Mouse (Mus musculus) olfactory bulb, adult 2 months (tissue): Measurements from ENCODE around the gene Mccc1. TPM values are rescaled to one million over a fixed set of nuclear protein-coding genes. Genes with fewer than 3 reads are reported as not detected.

Source experiments
- H3K27ac ChIP-seq: fragments of 200-500 bp; 2 replicates; pipeline ENCODE4 v1.5.1; 2012; ENCODE audit warnings: low read depth, low read length; ENCODE audit not compliant: insufficient read depth
- H3K4me1 ChIP-seq: fragments of 200-500 bp; 2 replicates; pipeline ENCODE4 v1.6.1; 2012; ENCODE audit warnings: low read length; ENCODE audit not compliant: control insufficient read depth, insufficient read depth
- H3K4me3 ChIP-seq: fragments of 200-500 bp; 2 replicates; pipeline ENCODE4 v1.5.1; 2012; ENCODE audit warnings: mild to moderate bottlenecking, low read depth, low read length, moderate library complexity; ENCODE audit not compliant: insufficient read depth
- CTCF ChIP-seq: fragments of 200-500 bp; IDR thresholded peaks from 2 replicates; pipeline ENCODE4 v1.5.1; 2012; ENCODE audit warnings: low read depth, mild to moderate bottlenecking, low read length, moderate library complexity; ENCODE audit not compliant: insufficient read depth
- POLR2A ChIP-seq: fragments of 200-500 bp; IDR thresholded peaks from 2 replicates; pipeline ENCODE4 v1.6.1; 2012; ENCODE audit warnings: mild to moderate bottlenecking, low read depth, low read length, moderate library complexity; ENCODE audit not compliant: insufficient read depth
- whole genome bisulfite sequencing: fragments of 180-500 bp; shearing (Covaris S2); methylation state at CpG from one replicate; pipeline ENCODE4 v1.1.7; 2018; 5-methylcytosine and 5-hydroxymethylcytosine counted together
- polyA plus RNA-seq: library from polyadenylated mRNA; stranded (reverse); fragments of >200 nt; gene quantifications from 2 replicates; pipeline ENCODE4 v1.2.4, GENCODE M21; 2012; ENCODE audit warnings: low replicate concordance; ENCODE audit not compliant: missing spikeins, insufficient read depth, insufficient read length

The Mccc1 gene
- polyA plus RNA-seq, 1 experiment = not detected

DNA sequence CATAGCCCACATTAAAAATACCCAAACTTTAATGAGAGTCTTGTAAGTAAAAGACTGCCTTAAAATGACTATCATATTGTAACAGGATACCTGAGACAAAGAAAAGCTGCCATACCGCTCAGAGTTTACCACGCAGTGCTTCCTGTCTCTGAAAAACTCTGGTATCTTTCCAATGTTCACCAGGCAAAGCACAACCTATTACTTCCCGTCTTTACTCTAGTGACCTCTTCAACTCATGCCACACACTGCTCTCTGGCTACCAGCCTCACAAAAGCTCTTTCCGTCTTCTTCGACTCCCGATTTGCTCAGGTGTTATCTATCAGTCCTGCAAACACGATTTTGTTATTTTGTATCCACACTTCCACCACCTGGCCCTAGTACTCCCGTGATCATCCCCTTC is 70.6 kb downstream of the Mccc1 start:
- no peak overlapping the region for H3K4me3 ChIP-seq
- TF ChIP-seq CTCF (no peak), POLR2A (no peak)
- 64% methylated on average over 8 of the region's 8 CpGs for WGBS

DNA sequence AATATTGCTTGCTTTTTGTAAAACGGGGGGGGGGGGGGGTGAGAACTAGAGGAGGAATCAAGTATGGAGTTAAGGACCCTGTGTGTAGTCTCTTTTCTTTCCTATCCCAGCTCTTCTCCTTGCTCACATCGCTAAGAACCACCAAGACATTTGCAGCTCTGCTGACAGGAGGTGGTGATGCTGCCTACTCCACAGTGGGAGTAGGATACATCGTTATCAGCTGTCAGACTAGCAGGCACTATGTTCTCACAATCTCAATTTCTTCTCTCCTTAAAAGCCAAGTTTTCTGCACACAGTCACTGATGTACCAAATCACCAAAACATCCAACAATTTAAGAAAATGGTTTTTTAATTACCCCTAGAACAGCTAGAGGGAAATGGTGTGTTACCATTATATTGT is 71.1 kb downstream of the Mccc1 start:
- no peak overlapping the region for H3K4me3 ChIP-seq
- 35% methylated on average over 3 of the region's 3 CpGs for WGBS
- TF ChIP-seq POLR2A = no peak
- TF ChIP-seq CTCF = no peak
- H3K4me1 ChIP-seq = peaks cover 7% of the 10 kb centered on the region
- no peak overlapping the region for H3K27ac ChIP-seq

More for the DNA sequence above, 70.6 kb downstream of the Mccc1 start:
- H3K27ac ChIP-seq = no peak overlapping the region
- H3K4me1 ChIP-seq = peaks cover 7% of the 10 kb centered on the region

DNA sequence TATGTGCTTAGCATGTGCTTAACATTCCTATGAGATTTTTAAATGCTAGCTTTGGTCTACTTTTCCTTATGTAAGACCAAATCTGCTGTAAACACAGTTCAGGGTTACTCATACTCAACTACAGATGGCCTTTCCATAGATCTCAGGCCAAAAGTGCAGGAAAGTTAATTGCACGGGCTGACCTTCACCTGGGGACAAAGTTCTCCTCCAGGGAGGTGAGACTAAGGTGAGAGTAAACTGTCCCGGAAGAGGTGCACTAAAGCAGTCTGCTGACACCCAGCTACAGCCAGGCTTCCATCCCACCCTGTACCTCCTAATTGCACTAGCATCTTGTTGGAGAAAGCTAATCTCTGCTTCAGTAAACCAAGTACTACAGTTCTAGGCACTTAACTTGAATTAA is 74.6 kb downstream of the Mccc1 start:
- TF ChIP-seq POLR2A (no peak), CTCF (no peak)

DNA sequence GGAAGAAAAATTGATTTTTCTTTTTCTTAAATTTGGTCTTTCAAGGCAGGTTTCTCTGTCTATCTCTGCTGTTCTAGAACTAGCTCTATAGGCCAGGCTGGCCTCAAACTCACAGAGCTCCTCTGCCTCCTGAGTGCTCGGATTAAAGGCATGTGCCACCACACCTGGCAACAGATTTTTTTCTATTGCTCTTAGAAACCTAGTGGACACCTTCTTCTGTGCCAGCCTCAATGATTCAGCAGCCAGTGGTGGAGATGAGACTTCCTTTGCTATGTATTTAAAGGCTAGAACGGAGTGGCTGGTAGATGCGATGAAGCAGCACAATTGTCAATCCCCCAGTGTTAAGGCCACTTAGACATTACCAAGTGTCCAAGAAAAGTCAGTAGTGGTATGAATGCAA is 76.5 kb downstream of the Mccc1 start:
- H3K27ac ChIP-seq = no peak overlapping the region
- peaks cover 7% of the 10 kb centered on the region; the same call in 1 of the 2 replicates for H3K4me1 ChIP-seq
- WGBS = 75% methylated on average over 3 of the region's 3 CpGs
- no peak overlapping the region for H3K4me3 ChIP-seq
- TF ChIP-seq CTCF (no peak), POLR2A (no peak)

More for the DNA sequence above, 74.6 kb downstream of the Mccc1 start:
- H3K4me3 ChIP-seq = no peak overlapping the region
- 89% methylated on average over 2 of the region's 2 CpGs for WGBS
- H3K27ac ChIP-seq = no peak overlapping the region
- H3K4me1 ChIP-seq = peaks cover 9% of the 10 kb centered on the region

DNA sequence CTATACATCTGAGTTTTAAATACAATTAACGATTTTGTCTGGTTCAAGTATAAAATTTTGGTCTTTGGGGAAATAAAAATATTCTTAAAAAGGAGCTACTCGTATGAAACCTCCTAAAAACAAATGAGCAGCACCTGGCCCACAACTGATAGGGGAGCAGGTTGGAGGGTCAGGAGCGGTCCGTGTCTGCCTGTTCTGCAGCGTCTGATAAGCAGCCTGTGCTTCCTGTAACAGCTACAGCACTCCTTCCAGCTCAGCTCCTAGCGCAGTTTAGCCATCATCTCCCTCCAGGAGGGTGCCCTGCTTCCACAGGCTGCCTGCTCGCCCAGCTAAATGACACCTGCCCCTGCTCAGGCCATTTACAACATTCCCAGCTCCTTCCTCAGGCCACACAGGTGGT is 77.0 kb downstream of the Mccc1 start:
- H3K4me1 ChIP-seq = peaks cover 7% of the 10 kb centered on the region; the same call in 1 of the 2 replicates
- WGBS = 82% methylated on average over 7 of the region's 7 CpGs
- H3K4me3 ChIP-seq = no peak overlapping the region
- no peak for TF ChIP-seq CTCF
- no peak for TF ChIP-seq POLR2A
- no peak overlapping the region for H3K27ac ChIP-seq

DNA sequence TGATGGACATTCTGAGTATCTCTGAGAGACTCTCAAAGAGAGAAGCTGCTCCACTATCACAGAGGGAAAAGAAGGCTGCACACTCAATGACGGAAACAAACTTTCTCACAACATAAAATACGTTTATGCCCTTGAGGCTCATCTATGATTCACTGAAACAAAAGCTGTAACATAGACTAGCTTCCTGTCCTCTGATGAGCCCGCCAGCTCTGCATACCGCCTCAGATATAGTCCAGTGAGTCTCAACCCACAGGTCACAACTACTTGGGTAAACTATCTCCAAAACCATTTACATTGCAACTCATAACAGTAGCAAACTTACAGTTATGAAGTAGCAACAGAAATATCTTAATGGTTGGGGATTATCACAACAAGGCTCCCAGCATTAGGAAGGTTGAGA is 78.0 kb downstream of the Mccc1 start:
- no peak overlapping the region for H3K27ac ChIP-seq
- TF ChIP-seq POLR2A = no peak
- TF ChIP-seq CTCF = no peak

DNA sequence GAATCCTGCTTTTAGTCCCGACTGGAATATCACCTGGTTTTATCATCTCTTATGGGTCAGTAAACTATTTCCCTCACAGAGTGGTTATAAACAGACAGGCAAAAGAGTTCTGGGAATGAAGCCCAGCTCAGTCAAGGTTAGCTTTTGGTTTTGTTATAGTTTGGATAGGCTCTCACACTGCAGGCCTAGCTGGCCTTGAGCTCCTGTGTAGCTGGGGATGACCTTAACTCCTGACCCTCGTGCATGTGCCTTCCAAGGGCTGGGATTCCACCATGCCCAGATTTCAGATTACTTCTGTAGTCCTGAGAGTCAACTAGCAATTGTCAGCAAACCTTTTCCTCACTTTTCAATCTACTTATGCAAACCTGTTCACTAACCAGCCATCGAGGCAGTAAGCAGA is 82.2 kb downstream of the Mccc1 start:
- TF ChIP-seq CTCF (no peak), POLR2A (no peak)
- Histone ChIP-seq H3K4me3 (no peak overlapping the region), H3K4me1 (0 out of 2 replicates have a peak, but pooled peaks cover 2% of the 10 kb centered on the region), H3K27ac (no peak overlapping the region)
- 81% methylated on average over 3 of the region's 3 CpGs for WGBS

More for the DNA sequence above, 78.0 kb downstream of the Mccc1 start:
- no peak overlapping the region for H3K4me3 ChIP-seq
- peaks cover 7% of the 10 kb centered on the region; the same call in 1 of the 2 replicates for H3K4me1 ChIP-seq
- 83% methylated on average over 4 of the region's 4 CpGs for WGBS

Other genes starting within 250 kb of the Mccc1 start
- gene Atp11b, start 246.6 kb downstream of the Mccc1 start, polyA plus RNA-seq = 158 TPM in 1 of 2 replicates, not detected in the other
- gene Dcun1d1, start 63.2 kb downstream of the Mccc1 start, polyA plus RNA-seq = not detected in 2 replicates
- not detected in 2 replicates for gene Ccdc144b, start 52.9 kb upstream of the Mccc1 start, polyA plus RNA-seq
- not detected in 2 replicates for gene Acad9, start 65.3 kb upstream of the Mccc1 start, polyA plus RNA-seq
- gene D3Ertd254e, start 150.3 kb upstream of the Mccc1 start, polyA plus RNA-seq = not detected in 2 replicates
- gene Qrfpr, start 221.6 kb upstream of the Mccc1 start, polyA plus RNA-seq = not detected in 2 replicates